Mouse (Mus musculus): ENCODE measurements at regions not wholly inside any gene's neighbourhood (a gene's known extent, or its start where the extent isn't known, plus 50 kb on each side); places are given as distances from the start of the nearest gene placed in this dataset.

DNA sequence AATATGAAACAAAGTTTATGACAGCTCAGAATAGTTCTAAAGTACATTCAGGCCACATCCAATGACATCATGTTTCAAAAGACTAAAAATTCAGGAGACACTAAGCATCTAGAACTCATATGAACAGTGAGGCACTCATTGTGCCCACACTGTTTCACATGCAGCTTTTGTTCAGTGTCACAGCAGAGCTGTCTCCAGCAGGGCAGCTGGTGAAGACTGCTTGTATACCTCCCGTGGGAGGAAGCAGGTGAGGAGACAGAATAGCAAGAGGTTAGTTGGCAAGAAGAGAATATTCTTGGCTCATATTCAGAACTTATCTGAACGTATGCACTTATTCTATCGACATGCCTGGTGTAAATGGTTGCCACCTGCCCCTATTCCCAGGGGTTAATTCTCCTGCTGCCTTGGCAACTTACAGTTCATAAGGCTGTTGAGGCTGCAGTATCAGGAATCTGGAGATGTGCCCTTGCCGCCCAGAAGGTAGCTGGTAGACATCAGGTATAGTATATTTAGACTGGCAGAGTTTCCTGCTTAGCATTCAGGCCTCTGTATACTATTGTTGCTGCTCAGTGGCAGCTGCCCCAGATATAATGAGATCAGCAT is 1109.0 kb downstream of the Lrfn5 start:
- in situ Hi-C loops (cut with MboI, MseI), result no loop called here

- in situ Hi-C loops (cut with MboI, MseI), result no loop called here
Observed at GRCm38 (mm10) chr12:62664602-62665001, 1141.7 kb downstream of the Lrfn5 start.

DNA sequence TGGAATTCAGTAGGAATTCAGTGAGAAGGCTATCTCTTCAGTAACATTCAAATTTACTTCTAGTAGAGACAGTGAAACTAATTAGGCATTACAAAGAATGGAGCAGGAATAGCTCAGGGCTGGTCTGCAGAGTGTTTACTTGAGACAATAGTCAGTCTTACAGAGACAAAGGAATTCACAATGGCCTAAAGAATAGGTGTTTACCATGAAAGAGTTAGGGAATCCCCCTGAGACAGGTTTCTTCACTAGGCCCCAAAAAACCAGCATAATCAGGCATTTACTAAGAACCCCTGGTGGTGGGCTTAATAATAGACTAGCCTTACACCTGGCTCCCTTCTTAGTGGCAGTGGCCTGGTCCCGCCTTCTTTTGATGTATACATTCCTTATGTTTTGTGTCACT is 1184.2 kb downstream of the Lrfn5 start:
- in situ Hi-C loops (cut with MboI, MseI), result loop anchor here in 1 of 2 experiments (10.0 kb wide), 1 partner anchor 1708 kb away; no protein-coding TSS in a partner anchor
